Mouse (Mus musculus) CH12.LX (cell line): ENCODE measurements at regions not wholly inside any gene's neighbourhood (a gene's known extent, or its start where the extent isn't known, plus 50 kb on each side); places are given as distances from the start of the nearest gene placed in this dataset.

Experiments
- DNase-seq: peaks from one replicate; pipeline ENCODE4 v3.0.0-alpha.2; 2013; ENCODE audit errors: extremely low read depth
- H3K27ac ChIP-seq: 2 replicates; pipeline ENCODE4 v1.5.1; 2012; ENCODE audit warnings: low read depth, mild to moderate bottlenecking, control low read depth, moderate library complexity; ENCODE audit not compliant: insufficient read depth
- H3K27me3 ChIP-seq: replicated peaks from 2 replicates; pipeline ENCODE3; 2012; ENCODE audit warnings: inconsistent platforms
- H3K36me3 ChIP-seq, 2 experiments: replicated peaks in 1 of 2; 2 replicates each; pipeline versions ENCODE3 to v1.6.1; 2012; ENCODE audit warnings: inconsistent platforms in 1 of 2, low read length in 1 of 2, mild to moderate bottlenecking in 1 of 2, mixed read lengths in 1 of 2, moderate library complexity in 1 of 2; ENCODE audit not compliant: control insufficient read depth in 1 of 2, insufficient read depth in 1 of 2
- H3K4me1 ChIP-seq, 2 experiments: 2 replicates each; pipeline ENCODE4 v1.6.1; 2012; ENCODE audit warnings: inconsistent platforms in 1 of 2, moderate library complexity in 1 of 2; ENCODE audit not compliant: insufficient read depth in 2 of 2, control insufficient read depth in 1 of 2
- H3K4me2 ChIP-seq: 2 replicates; pipeline ENCODE4 v1.6.1; 2012; ENCODE audit warnings: low read depth, mild to moderate bottlenecking, control low read depth; ENCODE audit not compliant: poor library complexity, insufficient read depth, severe bottlenecking
- H3K4me3 ChIP-seq, 3 experiments: fragments of 150-350 bp in 1 of 3; sonication (generic) in 1 of 3; replicated peaks in 1 of 3; 2 replicates each; pipeline versions ENCODE3 to v1.5.1; 2011 to 2012; ENCODE audit warnings: low read depth in 2 of 3, low read length in 2 of 3, mild to moderate bottlenecking in 2 of 3, moderate library complexity in 2 of 3, control low read depth in 1 of 3, improper control_type of control experiment in 1 of 3, inconsistent platforms in 1 of 3, mixed read lengths in 1 of 3; ENCODE audit not compliant: poor library complexity in 1 of 3
- H3K79me2 ChIP-seq: replicated peaks from 2 replicates; pipeline ENCODE4 v1.6.1; 2012; ENCODE audit warnings: mild to moderate bottlenecking, moderate library complexity; ENCODE audit not compliant: control insufficient read depth, poor library complexity, insufficient read depth, severe bottlenecking; ENCODE audit errors: extremely low read depth
- H3K9ac ChIP-seq: 2 replicates; pipeline ENCODE4 v1.6.1; 2012; ENCODE audit warnings: low read depth, mild to moderate bottlenecking, control low read depth, moderate library complexity; ENCODE audit not compliant: insufficient read depth
- H3K9me3 ChIP-seq: replicated peaks from 2 replicates; pipeline ENCODE3; 2012; ENCODE audit warnings: low read length, inconsistent platforms, mixed read lengths
- CTCF ChIP-seq, 2 experiments: IDR thresholded peaks in 1 of 2; conservative IDR thresholded peaks in 1 of 2; 2 replicates each; pipeline ENCODE4 v1.5.1; 2011 to 2012; ENCODE audit warnings: low read depth in 2 of 2, low read length in 2 of 2, improper control_type of control experiment in 1 of 2, inconsistent platforms in 1 of 2, mild to moderate bottlenecking in 1 of 2, moderate library complexity in 1 of 2
- E2F4 ChIP-seq: IDR thresholded peaks from 2 replicates; pipeline ENCODE4 v1.6.1; 2011; ENCODE audit warnings: low read depth, low read length, improper control_type of control experiment; ENCODE audit not compliant: insufficient replicate concordance
- EP300 ChIP-seq: IDR thresholded peaks from 2 replicates; pipeline ENCODE4 v1.6.1; 2011; ENCODE audit warnings: low read length, improper control_type of control experiment
- JUN ChIP-seq: IDR thresholded peaks from 2 replicates; pipeline ENCODE4 v1.6.1; 2011; ENCODE audit warnings: low read depth, mild to moderate bottlenecking, low read length, improper control_type of control experiment, moderate library complexity; ENCODE audit not compliant: insufficient read depth
- MAFK ChIP-seq: IDR thresholded peaks from 2 replicates; pipeline ENCODE4 v1.6.1; 2011; ENCODE audit warnings: low read length, improper control_type of control experiment; ENCODE audit not compliant: insufficient replicate concordance
- MAX ChIP-seq: IDR thresholded peaks from 2 replicates; pipeline ENCODE4 v1.6.1; 2011; ENCODE audit warnings: low read length, improper control_type of control experiment
- MAZ ChIP-seq: IDR thresholded peaks from 2 replicates; pipeline ENCODE4 v1.6.1; 2012; ENCODE audit warnings: low read depth, mild to moderate bottlenecking, inconsistent platforms, low read length, improper control_type of control experiment, moderate library complexity
- MEF2A ChIP-seq: IDR thresholded peaks from 2 replicates; pipeline ENCODE4 v1.6.1; 2014; ENCODE audit warnings: low read depth, mild to moderate bottlenecking, inconsistent platforms, low read length, improper control_type of control experiment, borderline replicate concordance
- NRF1 ChIP-seq: IDR thresholded peaks from 2 replicates; pipeline ENCODE4 v1.6.1; 2014; ENCODE audit warnings: low read depth, mild to moderate bottlenecking, inconsistent platforms, low read length, improper control_type of control experiment, moderate library complexity
- RCOR1 ChIP-seq: conservative IDR thresholded peaks from 2 replicates; pipeline ENCODE4 v1.6.1; 2012; ENCODE audit warnings: low read depth, mild to moderate bottlenecking, inconsistent platforms, low read length, improper control_type of control experiment
- SMC3 ChIP-seq: IDR thresholded peaks from 2 replicates; pipeline ENCODE4 v1.6.1; 2011; ENCODE audit warnings: low read depth, low read length, improper control_type of control experiment
- TBP ChIP-seq: conservative IDR thresholded peaks from 2 replicates; pipeline ENCODE4 v1.6.1; 2011; ENCODE audit warnings: low read depth, low read length, improper control_type of control experiment
- TCF12 ChIP-seq: IDR thresholded peaks from 2 replicates; pipeline ENCODE4 v1.6.1; 2014; ENCODE audit warnings: low read depth, mild to moderate bottlenecking, inconsistent platforms, low read length, improper control_type of control experiment
- USF2 ChIP-seq: conservative IDR thresholded peaks from 2 replicates; pipeline ENCODE4 v1.6.1; 2011; ENCODE audit warnings: low read depth, low read length, improper control_type of control experiment
- dilution Hi-C: fragments of 300-500 bp; cut with MboI; formaldehyde crosslinking; loops from 2 replicates; pipeline ENCODE4 v1.14.3; 2020; ENCODE audit warnings: low sequenced_read_pairs; ENCODE audit not compliant: extremely low pct_unique_long_range_greater_than_20kb, extremely low pct_ligation_motif_present
- in situ Hi-C: fragments of 300-500 bp; cut with MboI; formaldehyde crosslinking; loops from 3 replicates; pipeline ENCODE4 v1.14.3; 2019; ENCODE audit warnings: low sequenced_read_pairs, low pct_ligation_motif_present, low pct_unique_long_range_greater_than_20kb, mixed read lengths

DNA sequence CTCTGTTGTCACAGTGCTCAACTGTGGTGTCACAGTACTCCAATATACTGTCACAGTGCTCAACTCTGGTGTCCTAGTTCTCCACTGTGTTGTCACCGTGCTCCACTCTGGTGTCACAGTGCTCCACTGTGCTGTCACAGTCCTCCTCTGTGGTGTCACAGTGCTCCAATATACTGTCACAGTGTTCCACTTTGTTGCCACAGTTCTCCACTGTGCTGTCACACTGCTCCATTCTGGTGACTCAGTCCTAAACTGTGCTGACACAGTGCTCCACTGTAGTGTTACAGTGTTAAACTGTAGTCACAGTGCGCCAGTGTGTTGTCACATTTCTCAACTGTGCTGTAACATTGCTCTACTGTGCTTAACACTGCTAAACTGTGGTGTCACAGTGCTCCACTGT is 356.8 kb upstream of the Olfr161 start:
- DNase-seq: no peak
- Histone ChIP-seq H3K27ac (no peak overlapping the region), H3K9ac (no peak overlapping the region), H3K27me3 (no peaks in the 10 kb centered on the region), H3K36me3 (no peaks in the 10 kb centered on the region), H3K4me3 (no peak overlapping the region), H3K9me3 (no peaks in the 10 kb centered on the region), H3K4me2 (no peak overlapping the region), H3K4me1 (no peaks in the 10 kb centered on the region), H3K79me2 (no peaks in the 10 kb centered on the region)
- dilution Hi-C loops: no loop called here
- in situ Hi-C loops: no loop called here
- no peak for TF ChIP-seq TCF12
- no peak for TF ChIP-seq EP300
- TF ChIP-seq MAX: no peak

DNA sequence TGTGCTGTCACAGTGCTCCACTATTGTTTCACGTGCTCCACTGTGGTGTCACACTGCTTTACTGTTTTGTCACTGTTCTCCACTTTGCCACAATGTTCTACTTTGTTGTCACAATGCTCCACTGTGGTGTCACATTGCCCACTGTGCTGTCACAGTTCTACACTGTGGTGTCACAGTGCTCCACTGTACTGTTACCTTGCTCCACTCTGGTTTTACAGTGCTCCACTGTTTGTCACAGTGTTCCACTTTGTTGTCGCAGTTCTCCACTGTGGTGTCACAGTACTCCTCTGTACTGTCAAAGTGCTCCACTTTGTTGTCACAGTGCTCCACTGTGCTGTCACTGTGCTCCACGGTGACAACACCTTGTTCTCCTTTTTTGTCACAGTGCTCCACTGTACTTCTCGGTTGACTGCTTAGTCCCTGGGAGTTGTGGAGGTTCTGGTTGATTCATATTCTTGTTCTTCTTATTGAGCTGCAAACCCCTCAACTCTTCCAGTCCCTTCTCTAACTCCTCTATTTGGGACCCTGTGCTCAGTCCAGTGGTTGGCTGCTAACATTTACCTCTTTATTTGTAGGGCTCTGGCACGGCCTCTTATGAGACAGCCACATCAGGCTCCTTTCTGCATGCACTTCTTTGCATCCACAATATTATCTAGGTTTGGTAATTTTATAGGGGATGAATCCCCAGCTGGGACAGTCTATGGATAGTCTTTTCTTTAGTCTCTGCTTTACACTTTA is 349.7 kb upstream of the Olfr161 start:
- Histone ChIP-seq H3K4me2 (no peak overlapping the region), H3K4me1 (no peaks in the 10 kb centered on the region; a peak in 1 of 4 replicates), H3K27ac (no peak overlapping the region), H3K27me3 (no peaks in the 10 kb centered on the region), H3K36me3 (no peaks in the 10 kb centered on the region), H3K79me2 (no peaks in the 10 kb centered on the region), H3K9me3 (no peaks in the 10 kb centered on the region), H3K9ac (no peak overlapping the region), H3K4me3 (no peak overlapping the region)
- no peak for TF ChIP-seq JUN
- TF ChIP-seq RCOR1: no peak
- TF ChIP-seq MAFK: no peak
- TF ChIP-seq USF2: no peak
- no peak for TF ChIP-seq SMC3
- TF ChIP-seq MAX: no peak
- TF ChIP-seq MAZ: no peak
- TF ChIP-seq NRF1: no peak
- TF ChIP-seq EP300: no peak
- TF ChIP-seq E2F4: no peak
- no peak for TF ChIP-seq MEF2A
- no peak for TF ChIP-seq TBP
- TF ChIP-seq CTCF (conservative IDR thresholded peaks at IDR 0.05 in 1 of 2, IDR thresholded peaks at IDR 0.05 in 1 of 2; ENCODE audit: low read depth in 2 of 2, low read length in 2 of 2): no peak
- dilution Hi-C loops: no loop called here
- DNase-seq: no peak
- in situ Hi-C loops: no loop called here
